Mouse (Mus musculus) layer of hippocampus, postnatal 14 days (tissue): ENCODE data around the gene Gltpd2. TPM values are rescaled to one million over a fixed set of nuclear protein-coding genes. Genes with fewer than 3 reads are reported as not detected.

Experiments used
- DNase-seq, 2 experiments: peaks; one replicate each; pipeline ENCODE4 v3.0.0; 2021 to 2022; ENCODE audit warnings: low spot score in 2 of 2, mixed read lengths in 1 of 2
- total RNA-seq, 2 experiments: library from RNA; stranded (reverse); gene quantifications; 2 replicates each; pipeline ENCODE4 v1.2.3; 2021

Gltpd2 gene
- total RNA-seq, 2 experiments from 2014 or later = not detected

- DNase-seq = no peak
These were observed 44.0 kb downstream of the Gltpd2 start for GRCm38 (mm10) chr11:70562995-70563469.

- DNase-seq = no peak
These were observed 44.7 kb downstream of the Gltpd2 start for GRCm38 (mm10) chr11:70563470-70564275.

- no peak for DNase-seq
These were observed 45.4 kb downstream of the Gltpd2 start for GRCm38 (mm10) chr11:70564276-70564873.

- DNase-seq = no peak
These were observed 47.6 kb downstream of the Gltpd2 start for GRCm38 (mm10) chr11:70566586-70566985.

Other genes starting within 250 kb of the Gltpd2 start
- not detected for gene Alox12e, start 196.6 kb upstream of the Gltpd2 start, total RNA-seq
- not detected for gene Alox15, start 167.2 kb upstream of the Gltpd2 start, total RNA-seq
- gene Pelp1, start 109.2 kb upstream of the Gltpd2 start, total RNA-seq = 10 to 100 TPM; 38.5 to 39.6 TPM
- 10 to 100 TPM; 94.0 to 95.9 TPM for gene Arrb2, start 86.6 kb upstream of the Gltpd2 start, total RNA-seq
- gene Med11, start 67.3 kb upstream of the Gltpd2 start, total RNA-seq = 10 to 100 TPM; 12.9 to 17.9 TPM
- 1 to 10 TPM in 1 of 2 experiments, under 1 TPM in 1; 0.62 to 1.2 TPM for gene Zmynd15, start 59.8 kb upstream of the Gltpd2 start, total RNA-seq
- under 1 TPM; 0.62 to 0.78 TPM for gene Cxcl16, start 59.2 kb upstream of the Gltpd2 start, total RNA-seq
- gene Tm4sf5, start 14.0 kb upstream of the Gltpd2 start, total RNA-seq = 1 to 10 TPM in 1 of 2 experiments, not detected in 1; 1.0 TPM
- gene Vmo1, start 4.6 kb upstream of the Gltpd2 start, total RNA-seq = not detected
- 100 to 1,000 TPM; 198 to 203 TPM for gene Psmb6, start 6.2 kb downstream of the Gltpd2 start, total RNA-seq
- not detected for gene Gm40193, start 13.7 kb downstream of the Gltpd2 start, total RNA-seq
- 10 to 100 TPM; 21.9 to 24.5 TPM for gene Pld2, start 20.9 kb downstream of the Gltpd2 start, total RNA-seq
- gene Mink1, start 43.7 kb downstream of the Gltpd2 start, total RNA-seq = 100 to 1,000 TPM; 350 to 366 TPM
- under 1 TPM; 0.88 TPM for gene 4930544D05Rik, start 96.7 kb downstream of the Gltpd2 start, total RNA-seq
- gene Chrne, start 100.0 kb downstream of the Gltpd2 start, total RNA-seq = under 1 TPM; 0.32 to 0.57 TPM
- not detected for gene Gp1ba, start 119.9 kb downstream of the Gltpd2 start, total RNA-seq
- gene Rnf167, start 128.0 kb downstream of the Gltpd2 start, total RNA-seq = 10 to 100 TPM; 70.2 to 72.3 TPM
- gene Slc25a11, start 128.3 kb downstream of the Gltpd2 start, total RNA-seq = 100 to 1,000 TPM; 124 to 127 TPM
- 100 to 1,000 TPM; 340 to 380 TPM for gene Pfn1, start 135.4 kb downstream of the Gltpd2 start, total RNA-seq
- 10 to 100 TPM in 1 of 2 experiments, 1 to 10 TPM in 1; 5.9 to 10.1 TPM for gene Eno3, start 138.0 kb downstream of the Gltpd2 start, total RNA-seq
- gene Spag7, start 150.2 kb downstream of the Gltpd2 start, total RNA-seq = 10 to 100 TPM; 45.8 to 53.7 TPM
- gene Camta2, start 168.9 kb downstream of the Gltpd2 start, total RNA-seq = 100 to 1,000 TPM; 288 to 296 TPM
- gene Inca1, start 181.0 kb downstream of the Gltpd2 start, total RNA-seq = 1 to 10 TPM; 1.9 to 2.1 TPM
- gene Kif1c, start 181.4 kb downstream of the Gltpd2 start, total RNA-seq = 10 to 100 TPM; 66.2 to 68.4 TPM
- gene Zfp3, start 245.0 kb downstream of the Gltpd2 start, total RNA-seq = 10 to 100 TPM; 17.7 to 21.0 TPM